Mouse (Mus musculus) myocyte (in vitro differentiated cells): ENCODE results near the gene Smtn. TPM values are rescaled to one million over a fixed set of nuclear protein-coding genes. Genes with fewer than 3 reads are reported as not detected.

Experiments
- H3K27me3 ChIP-seq: one replicate; pipeline ENCODE4 v1.6.1; 2011; ENCODE audit not compliant: control insufficient read depth, insufficient read depth, insufficient read length
- H3K36me3 ChIP-seq: one replicate; pipeline ENCODE4 v1.6.1; 2011; ENCODE audit not compliant: control insufficient read depth, insufficient read depth
- H3K4me2 ChIP-seq: one replicate; pipeline ENCODE4 v1.6.1; 2011; ENCODE audit warnings: low read depth, control low read depth
- H3K4me3 ChIP-seq: one replicate; pipeline ENCODE4 v1.5.1; 2011; ENCODE audit warnings: mild to moderate bottlenecking, control low read depth, moderate library complexity
- H3K79me2 ChIP-seq: one replicate; pipeline ENCODE4 v1.6.1; 2011; ENCODE audit not compliant: control insufficient read depth, insufficient read depth
- H3ac ChIP-seq: one replicate; pipeline ENCODE4 v1.6.1; 2011; ENCODE audit not compliant: control insufficient read depth, insufficient read length
- CEBPB ChIP-seq: IDR thresholded peaks from 2 replicates; pipeline ENCODE4 v1.6.1; 2011; ENCODE audit warnings: mild to moderate bottlenecking, moderate library complexity; ENCODE audit not compliant: poor library complexity, insufficient read depth, severe bottlenecking
- E2F4 ChIP-seq: IDR thresholded peaks from one replicate; pipeline ENCODE4 v1.6.1; 2011; ENCODE audit warnings: mild to moderate bottlenecking, control low read depth, moderate library complexity; ENCODE audit not compliant: insufficient read depth
- MAX ChIP-seq: IDR thresholded peaks from one replicate; pipeline ENCODE4 v1.6.1; 2011; ENCODE audit warnings: low read depth, mild to moderate bottlenecking, control low read depth
- MYOD1 ChIP-seq, 3 experiments: IDR thresholded peaks; one replicate each; pipeline ENCODE4 v1.6.1; 2011; ENCODE audit warnings: control low read depth in 2 of 3, low read depth in 2 of 3, mild to moderate bottlenecking in 2 of 3, moderate library complexity in 1 of 3; ENCODE audit not compliant: insufficient read length in 2 of 3, control insufficient read depth in 1 of 3
- MYOG ChIP-seq, 3 experiments: IDR thresholded peaks; one replicate each; pipeline ENCODE4 v1.6.1; 2011; ENCODE audit warnings: control low read depth in 2 of 3, low read depth in 2 of 3, mild to moderate bottlenecking in 2 of 3; ENCODE audit not compliant: insufficient read length in 2 of 3, control insufficient read depth in 1 of 3, insufficient read depth in 1 of 3
- POLR2A ChIP-seq: IDR thresholded peaks from one replicate; pipeline ENCODE4 v1.6.1; 2011; ENCODE audit warnings: low read depth, mild to moderate bottlenecking, control low read depth, moderate library complexity; ENCODE audit not compliant: insufficient read length
- POLR2AphosphoS2 ChIP-seq: IDR thresholded peaks from one replicate; pipeline ENCODE4 v1.6.1; 2011; ENCODE audit warnings: low read depth, control low read depth; ENCODE audit not compliant: insufficient read length
- REST ChIP-seq: IDR thresholded peaks from one replicate; pipeline ENCODE4 v1.6.1; 2011; ENCODE audit warnings: mild to moderate bottlenecking, control low read depth, moderate library complexity; ENCODE audit not compliant: insufficient read depth, insufficient read length
- SRF ChIP-seq: IDR thresholded peaks from one replicate; pipeline ENCODE4 v1.6.1; 2011; ENCODE audit warnings: low read depth; ENCODE audit not compliant: control insufficient read depth, insufficient read length
- TCF12 ChIP-seq: IDR thresholded peaks from one replicate; pipeline ENCODE4 v1.6.1; 2011; ENCODE audit warnings: mild to moderate bottlenecking, control low read depth; ENCODE audit not compliant: poor library complexity, insufficient read depth, severe bottlenecking
- TCF3 ChIP-seq: IDR thresholded peaks from one replicate; pipeline ENCODE4 v1.6.1; 2011; ENCODE audit warnings: low read depth, control low read depth; ENCODE audit not compliant: insufficient read length
- USF1 ChIP-seq: IDR thresholded peaks from one replicate; pipeline ENCODE4 v1.6.1; 2011; ENCODE audit warnings: low read depth, mild to moderate bottlenecking, control low read depth, moderate library complexity
- polyA plus RNA-seq: library from polyadenylated mRNA; unstranded; fragments of >200 nt; fragmentation: generic; extraction: Trizol; gene quantifications from one replicate; pipeline ENCODE4 v1.2.1, GENCODE M21; 2012; ENCODE audit warnings: missing spikeins

Gene Smtn
- polyA plus RNA-seq, 1 experiment, result 141 TPM

- H3ac ChIP-seq, result no peak overlapping the region
- H3K36me3 ChIP-seq, result no peaks in the 10 kb centered on the region
- peaks cover 12% of the 10 kb centered on the region for H3K27me3 ChIP-seq
- H3K79me2 ChIP-seq, result no peaks in the 10 kb centered on the region
- no peak overlapping the region for H3K4me2 ChIP-seq
- no peak overlapping the region for H3K4me3 ChIP-seq
- TF ChIP-seq POLR2A (no peak), TCF3 (no peak), E2F4 (no peak), SRF (no peak), TCF12 (no peak), CEBPB (no peak), POLR2AphosphoS2 (no peak), MYOD1 (IDR thresholded peaks at IDR 0.05; ENCODE audit: control insufficient read depth in 1 of 3, insufficient read length in 2 of 3, low read depth in 2 of 3) (no peak), MYOG (IDR thresholded peaks at IDR 0.05; ENCODE audit: control insufficient read depth in 1 of 3, insufficient read depth in 1 of 3, insufficient read length in 2 of 3, low read depth in 2 of 3) (no peak), MAX (no peak), USF1 (no peak), REST (no peak)
Observed at GRCm38 (mm10) chr11:3502459-3503072, 37.8 kb downstream of the Smtn start.

GRCm38 (mm10) chr11:3502057-3502456, 38.4 kb downstream of the Smtn start:
- H3ac ChIP-seq, result no peak overlapping the region
- no peak for TF ChIP-seq USF1
- no peak for TF ChIP-seq REST
- no peak overlapping the region for H3K4me2 ChIP-seq
- peaks cover 12% of the 10 kb centered on the region for H3K27me3 ChIP-seq
- H3K4me3 ChIP-seq, result no peak overlapping the region
- no peaks in the 10 kb centered on the region for H3K79me2 ChIP-seq
- no peaks in the 10 kb centered on the region for H3K36me3 ChIP-seq

GRCm38 (mm10) chr11:3497296-3497695, 43.1 kb downstream of the Smtn start:
- Histone ChIP-seq H3ac (no peak overlapping the region), H3K27me3 (peaks cover 8% of the 10 kb centered on the region), H3K79me2 (no peaks in the 10 kb centered on the region), H3K4me2 (no peak overlapping the region), H3K4me3 (no peak overlapping the region), H3K36me3 (no peaks in the 10 kb centered on the region)
- no peak for TF ChIP-seq MAX
- no peak for TF ChIP-seq POLR2AphosphoS2
- no peak for TF ChIP-seq E2F4
- TF ChIP-seq REST, result no peak
- TF ChIP-seq TCF12, result no peak
- no peak for TF ChIP-seq MYOG (IDR thresholded peaks at IDR 0.05; ENCODE audit: control insufficient read depth in 1 of 3, insufficient read depth in 1 of 3, insufficient read length in 2 of 3, low read depth in 2 of 3)
- TF ChIP-seq TCF3, result no peak
- no peak for TF ChIP-seq MYOD1 (IDR thresholded peaks at IDR 0.05; ENCODE audit: control insufficient read depth in 1 of 3, insufficient read length in 2 of 3, low read depth in 2 of 3)
- TF ChIP-seq SRF, result no peak
- no peak for TF ChIP-seq POLR2A

GRCm38 (mm10) chr11:3496756-3497155, 43.7 kb downstream of the Smtn start:
- peaks cover 3% of the 10 kb centered on the region for H3K27me3 ChIP-seq
- peak in 1 of 3 experiments; percentile 10 for TF ChIP-seq MYOG (IDR thresholded peaks at IDR 0.05; ENCODE audit: control insufficient read depth in 1 of 3, insufficient read depth in 1 of 3, insufficient read length in 2 of 3, low read depth in 2 of 3)
- TF ChIP-seq E2F4, result no peak
- no peak for TF ChIP-seq TCF12
- TF ChIP-seq POLR2A, result no peak
- H3K79me2 ChIP-seq, result no peaks in the 10 kb centered on the region
- no peak overlapping the region for H3ac ChIP-seq
- H3K36me3 ChIP-seq, result no peaks in the 10 kb centered on the region
- no peak overlapping the region for H3K4me3 ChIP-seq
- H3K4me2 ChIP-seq, result no peak overlapping the region

GRCm38 (mm10) chr11:3495496-3495895, 44.9 kb downstream of the Smtn start:
- H3K4me3 ChIP-seq, result no peak overlapping the region
- no peak overlapping the region for H3ac ChIP-seq
- H3K79me2 ChIP-seq, result no peaks in the 10 kb centered on the region
- H3K27me3 ChIP-seq, result no peaks in the 10 kb centered on the region
- H3K4me2 ChIP-seq, result no peak overlapping the region
- no peaks in the 10 kb centered on the region for H3K36me3 ChIP-seq
- no peak for TF ChIP-seq POLR2A
- no peak for TF ChIP-seq REST
- no peak for TF ChIP-seq TCF3
- TF ChIP-seq USF1, result no peak
- no peak for TF ChIP-seq CEBPB
- no peak for TF ChIP-seq MAX
- TF ChIP-seq E2F4, result no peak
- TF ChIP-seq MYOG (IDR thresholded peaks at IDR 0.05; ENCODE audit: control insufficient read depth in 1 of 3, insufficient read depth in 1 of 3, insufficient read length in 2 of 3, low read depth in 2 of 3), result no peak
- no peak for TF ChIP-seq TCF12
- TF ChIP-seq POLR2AphosphoS2, result no peak
- TF ChIP-seq MYOD1 (IDR thresholded peaks at IDR 0.05; ENCODE audit: control insufficient read depth in 1 of 3, insufficient read length in 2 of 3, low read depth in 2 of 3), result no peak
- no peak for TF ChIP-seq SRF
